Mouse (Mus musculus) heart, embryonic 11.5 days (tissue): ENCODE data around the gene Inmt. TPM values are rescaled to one million over a fixed set of nuclear protein-coding genes. Genes with fewer than 3 reads are reported as not detected.

Experiments used
- ATAC-seq: fragments of 200-750 bp; cut with Nextera tagmentation; replicated peaks from 2 replicates; pipeline ENCODE4 v1.8.0; 2017; ENCODE audit warnings: moderate library complexity; ENCODE audit not compliant: insufficient number of reproducible peaks, low FRiP score, low TSS enrichment
- H3K27ac ChIP-seq: fragments of 300-500 bp; sonication (generic); 2 replicates; pipeline ENCODE4 v1.5.1; 2014; ENCODE audit warnings: mild to moderate bottlenecking, low read depth, low read length
- H3K27me3 ChIP-seq: fragments of 300-500 bp; sonication (generic); 2 replicates; pipeline ENCODE4 v1.6.1; 2014; ENCODE audit warnings: mild to moderate bottlenecking, low read length, mixed read lengths; ENCODE audit not compliant: control insufficient read depth, insufficient read depth
- H3K36me3 ChIP-seq: fragments of 300-500 bp; sonication (generic); 2 replicates; pipeline ENCODE4 v1.6.1; 2014; ENCODE audit warnings: mild to moderate bottlenecking, low read length, moderate library complexity, mixed read lengths; ENCODE audit not compliant: control insufficient read depth, insufficient read depth
- H3K4me1 ChIP-seq: fragments of 300-500 bp; sonication (generic); 2 replicates; pipeline ENCODE4 v1.6.1; 2014; ENCODE audit warnings: low read length; ENCODE audit not compliant: control insufficient read depth, insufficient read depth
- H3K4me2 ChIP-seq: fragments of 300-500 bp; sonication (generic); 2 replicates; pipeline ENCODE4 v1.6.1; 2014; ENCODE audit warnings: mild to moderate bottlenecking, moderate library complexity
- H3K4me3 ChIP-seq: fragments of 300-500 bp; sonication (generic); 2 replicates; pipeline ENCODE4 v1.5.1; 2014; ENCODE audit warnings: low read depth, low read length
- H3K9ac ChIP-seq: fragments of 300-500 bp; sonication (generic); 2 replicates; pipeline ENCODE4 v1.6.1; 2014; ENCODE audit warnings: mild to moderate bottlenecking, low read depth, low read length, moderate library complexity
- H3K9me3 ChIP-seq: fragments of 300-500 bp; sonication (generic); replicated peaks from 2 replicates; pipeline ENCODE4 v1.6.1; 2016; ENCODE audit warnings: low read length; ENCODE audit not compliant: control insufficient read depth
- WGBS: fragments of 180-500 bp; shearing (Covaris S2); extraction: QIAGEN DNeasy Blood & Tissue Kit; methylation state at CpG from one replicate; pipeline ENCODE4 v1.1.7; 2014; ENCODE audit not compliant: insufficient replicate concordance; 5-methylcytosine and 5-hydroxymethylcytosine counted together
- polyA plus RNA-seq: library from polyadenylated mRNA; unstranded; fragments of >200 nt; fragmentation: Nextera tagmentation; extraction: Ambion mirVana; gene quantifications from 2 replicates; pipeline ENCODE4 v1.2.1, GENCODE M21; 2014

Gene Inmt
- polyA plus RNA-seq, 1 experiment from 2014 or later: not detected

DNA sequence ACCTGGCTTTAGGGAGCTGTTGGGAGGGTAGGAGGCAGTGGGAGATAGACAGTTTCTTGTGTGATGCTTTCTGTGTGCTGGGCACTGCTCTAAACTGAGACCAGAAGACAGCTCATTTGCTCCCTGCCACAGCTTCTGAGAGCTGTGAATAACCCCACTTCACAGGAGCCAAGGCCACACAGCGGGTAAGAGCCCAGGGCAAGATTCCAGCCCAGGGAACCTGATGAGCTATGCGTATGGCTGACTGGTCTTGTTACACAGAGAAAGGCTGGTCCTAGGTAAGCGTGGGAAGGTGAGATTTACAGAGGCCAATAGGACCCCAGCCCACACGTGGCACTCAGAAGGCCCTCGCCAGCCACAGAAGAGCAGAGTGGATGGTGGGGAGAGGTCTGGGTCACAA lies 48.3 kb downstream of the Inmt start:
- 75% methylated on average over 5 of the region's 5 CpGs for WGBS
- Histone ChIP-seq H3K27ac (no peak overlapping the region), H3K9ac (no peak overlapping the region), H3K27me3 (peaks cover 9% of the 10 kb centered on the region; the same call in 1 of the 2 replicates), H3K36me3 (no peaks in the 10 kb centered on the region), H3K9me3 (no peaks in the 10 kb centered on the region), H3K4me2 (no peak overlapping the region), H3K4me1 (peaks cover 12% of the 10 kb centered on the region), H3K4me3 (no peak overlapping the region)
- ATAC-seq: no peak

DNA sequence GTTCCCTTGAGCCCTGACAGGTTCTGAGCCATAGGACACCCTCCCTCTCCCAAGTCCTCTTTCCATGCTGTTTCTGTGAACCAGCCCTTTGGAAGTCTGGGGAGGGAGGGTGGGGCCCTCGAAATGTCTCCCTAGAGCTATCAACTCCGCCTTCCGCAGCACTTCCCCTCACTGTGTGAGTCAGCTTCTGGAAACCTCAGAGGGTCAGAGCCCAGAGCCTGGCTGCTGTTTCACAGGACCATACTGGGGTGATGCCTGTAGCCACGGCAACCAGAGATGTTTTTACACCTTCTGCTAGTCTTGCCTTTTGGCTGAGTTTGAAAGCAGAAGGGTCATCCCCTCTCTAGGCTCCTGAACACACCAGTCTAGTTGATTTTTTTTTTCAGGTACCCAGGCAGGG lies 51.8 kb downstream of the Inmt start:
- no peak overlapping the region for H3K27ac ChIP-seq
- H3K36me3 ChIP-seq: no peaks in the 10 kb centered on the region
- H3K4me3 ChIP-seq: no peak overlapping the region
- no peak for ATAC-seq
- peaks cover 29% of the 10 kb centered on the region for H3K27me3 ChIP-seq
- H3K9ac ChIP-seq: no peak overlapping the region
- H3K9me3 ChIP-seq: no peaks in the 10 kb centered on the region
- no peak overlapping the region for H3K4me2 ChIP-seq
- WGBS: 22% methylated on average over 4 of the region's 4 CpGs
- H3K4me1 ChIP-seq: no peaks in the 10 kb centered on the region

Other genes with a start within 250 kb of the Inmt start
- gene Nod1, start 202.4 kb downstream of the Inmt start, polyA plus RNA-seq: 2.3 and 3.2 TPM in 2 replicates
- gene Ggct, start 182.1 kb downstream of the Inmt start, polyA plus RNA-seq: 6.0 and 6.3 TPM in 2 replicates
- 206 and 210 TPM in 2 replicates for gene Gars, start 137.0 kb downstream of the Inmt start, polyA plus RNA-seq
- 4.2 and 5.3 TPM in 2 replicates for gene Crhr2, start 42.0 kb downstream of the Inmt start, polyA plus RNA-seq
- gene Mindy4, start 28.3 kb upstream of the Inmt start, polyA plus RNA-seq: 8.0 and 9.2 TPM in 2 replicates
- 2.1 and 3.7 TPM in 2 replicates for gene Aqp1, start 161.4 kb upstream of the Inmt start, polyA plus RNA-seq
- not detected in 2 replicates for gene Ghrhr, start 201.3 kb upstream of the Inmt start, polyA plus RNA-seq